Mouse (Mus musculus): ENCODE measurements around the gene Snrpa1.

GRCm38 (mm10) chr7:66010518-66010917 lies 48.3 kb upstream of the Snrpa1 start:
- TF ChIP-seq CTCF (IDR thresholded peaks at IDR 0.05; ENCODE audit: low read depth) (no peak), EP300 (IDR thresholded peaks at IDR 0.05; ENCODE audit: low read depth) (no peak)
